Mouse (Mus musculus) heart, embryonic 11.5 days (tissue): ENCODE measurements around the gene Gipc3. TPM values are rescaled to one million over a fixed set of nuclear protein-coding genes. Genes with fewer than 3 reads are reported as not detected.

Experiments
- ATAC-seq: fragments of 200-750 bp; cut with Nextera tagmentation; replicated peaks from 2 replicates; pipeline ENCODE4 v1.8.0; 2017; ENCODE audit warnings: moderate library complexity; ENCODE audit not compliant: insufficient number of reproducible peaks, low FRiP score, low TSS enrichment
- H3K27ac ChIP-seq: fragments of 300-500 bp; sonication (generic); 2 replicates; pipeline ENCODE4 v1.5.1; 2014; ENCODE audit warnings: mild to moderate bottlenecking, low read depth, low read length
- H3K27me3 ChIP-seq: fragments of 300-500 bp; sonication (generic); 2 replicates; pipeline ENCODE4 v1.6.1; 2014; ENCODE audit warnings: mild to moderate bottlenecking, low read length, mixed read lengths; ENCODE audit not compliant: control insufficient read depth, insufficient read depth
- H3K36me3 ChIP-seq: fragments of 300-500 bp; sonication (generic); 2 replicates; pipeline ENCODE4 v1.6.1; 2014; ENCODE audit warnings: mild to moderate bottlenecking, low read length, moderate library complexity, mixed read lengths; ENCODE audit not compliant: control insufficient read depth, insufficient read depth
- H3K4me1 ChIP-seq: fragments of 300-500 bp; sonication (generic); 2 replicates; pipeline ENCODE4 v1.6.1; 2014; ENCODE audit warnings: low read length; ENCODE audit not compliant: control insufficient read depth, insufficient read depth
- H3K4me2 ChIP-seq: fragments of 300-500 bp; sonication (generic); 2 replicates; pipeline ENCODE4 v1.6.1; 2014; ENCODE audit warnings: mild to moderate bottlenecking, moderate library complexity
- H3K4me3 ChIP-seq: fragments of 300-500 bp; sonication (generic); 2 replicates; pipeline ENCODE4 v1.5.1; 2014; ENCODE audit warnings: low read depth, low read length
- H3K9ac ChIP-seq: fragments of 300-500 bp; sonication (generic); 2 replicates; pipeline ENCODE4 v1.6.1; 2014; ENCODE audit warnings: mild to moderate bottlenecking, low read depth, low read length, moderate library complexity
- H3K9me3 ChIP-seq: fragments of 300-500 bp; sonication (generic); replicated peaks from 2 replicates; pipeline ENCODE4 v1.6.1; 2016; ENCODE audit warnings: low read length; ENCODE audit not compliant: control insufficient read depth
- WGBS: fragments of 180-500 bp; shearing (Covaris S2); extraction: QIAGEN DNeasy Blood & Tissue Kit; methylation state at CpG from one replicate; pipeline ENCODE4 v1.1.7; 2014; ENCODE audit not compliant: insufficient replicate concordance; 5-methylcytosine and 5-hydroxymethylcytosine counted together
- polyA plus RNA-seq: library from polyadenylated mRNA; unstranded; fragments of >200 nt; fragmentation: Nextera tagmentation; extraction: Ambion mirVana; gene quantifications from 2 replicates; pipeline ENCODE4 v1.2.1, GENCODE M21; 2014

The Gipc3 gene
- polyA plus RNA-seq, 1 experiment from 2014 or later: not detected

DNA sequence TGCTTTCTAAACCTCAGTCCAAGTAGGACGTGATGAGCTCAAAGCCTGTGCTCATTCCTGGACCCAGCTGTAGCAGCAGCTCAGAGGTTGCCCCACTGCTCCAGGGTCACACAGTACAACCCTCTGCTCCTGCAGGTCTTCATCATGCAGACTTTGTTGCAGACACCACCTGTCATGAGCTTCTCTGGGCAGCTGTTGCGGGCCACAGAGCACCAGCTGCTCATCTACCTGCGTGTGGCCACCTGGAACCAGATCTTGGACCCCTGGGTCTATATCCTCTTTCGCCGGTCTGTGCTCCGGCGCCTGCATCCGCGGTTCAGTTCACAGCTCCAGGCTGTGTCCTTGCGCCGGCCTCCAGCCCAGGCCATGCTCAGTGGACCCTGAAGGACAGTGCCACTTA lies 8.7 kb downstream of the Gipc3 start:
- WGBS: 74% methylated on average over 11 of the region's 11 CpGs
- Histone ChIP-seq H3K9ac (no peak overlapping the region), H3K9me3 (no peaks in the 10 kb centered on the region), H3K27ac (no peak overlapping the region), H3K4me2 (no peak overlapping the region), H3K4me1 (peaks cover 36% of the 10 kb centered on the region), H3K4me3 (no peak overlapping the region), H3K27me3 (peaks cover 17% of the 10 kb centered on the region), H3K36me3 (no peaks in the 10 kb centered on the region; the same call in 1 of the 2 replicates)
- no peak for ATAC-seq

DNA sequence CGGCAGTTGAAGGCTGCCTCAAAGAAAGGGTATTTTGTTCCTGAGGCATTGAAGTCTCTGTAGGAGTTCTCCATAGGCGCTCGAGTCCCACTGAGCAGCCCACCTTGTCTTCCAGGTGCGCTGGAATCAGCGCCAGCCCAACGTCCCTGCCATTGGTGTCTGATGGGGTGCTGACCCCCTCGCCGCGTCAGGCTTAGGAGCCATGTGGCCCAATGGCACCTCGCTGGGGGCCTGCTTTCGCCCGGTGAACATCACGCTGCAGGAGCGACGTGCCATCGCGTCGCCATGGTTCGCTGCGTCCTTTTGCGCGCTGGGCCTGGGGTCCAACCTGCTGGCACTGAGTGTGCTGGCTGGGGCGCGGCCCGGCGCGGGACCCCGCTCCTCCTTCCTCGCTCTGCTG lies 10.8 kb downstream of the Gipc3 start:
- Histone ChIP-seq H3K4me3 (peak overlapping the region; percentile 22), H3K4me1 (peaks cover 49% of the 10 kb centered on the region), H3K4me2 (peak overlapping the region; percentile 57), H3K9ac (peak overlapping the region; percentile 67), H3K27ac (no peak overlapping the region), H3K9me3 (no peaks in the 10 kb centered on the region), H3K36me3 (no peaks in the 10 kb centered on the region; the same call in 1 of the 2 replicates), H3K27me3 (peaks cover 3% of the 10 kb centered on the region)
- no peak for ATAC-seq
- 18% methylated on average over 29 of the region's 29 CpGs for WGBS

DNA sequence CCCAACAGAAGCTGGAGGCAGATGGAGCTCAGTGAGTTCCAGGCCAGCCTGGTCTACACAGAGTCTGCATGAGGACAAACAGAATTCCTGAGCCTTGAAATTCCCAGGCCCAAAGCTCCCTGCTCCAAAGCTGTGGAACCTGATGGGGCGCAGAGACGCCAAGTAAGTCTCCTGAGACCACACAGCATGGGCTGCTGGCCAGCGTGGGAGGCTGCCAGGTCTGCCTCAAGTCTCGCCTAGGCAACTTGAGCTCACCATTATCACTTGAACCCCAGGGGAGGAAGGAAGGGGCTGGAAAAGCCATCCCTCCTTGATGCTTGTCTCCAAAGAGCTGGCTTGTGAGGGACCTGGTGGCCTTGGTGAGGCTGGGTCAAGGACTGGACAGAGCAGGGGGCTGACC lies 13.1 kb downstream of the Gipc3 start:
- Histone ChIP-seq H3K27me3 (peaks cover 3% of the 10 kb centered on the region), H3K9ac (peak overlapping the region; percentile 31; the same call in 1 of the 2 replicates), H3K4me3 (no peak overlapping the region), H3K9me3 (no peaks in the 10 kb centered on the region), H3K4me2 (peak overlapping the region; percentile 59), H3K27ac (peak overlapping the region; percentile 90), H3K4me1 (peaks cover 50% of the 10 kb centered on the region), H3K36me3 (peaks cover 20% of the 10 kb centered on the region)
- WGBS: 58% methylated on average over 4 of the region's 4 CpGs
- no peak for ATAC-seq

DNA sequence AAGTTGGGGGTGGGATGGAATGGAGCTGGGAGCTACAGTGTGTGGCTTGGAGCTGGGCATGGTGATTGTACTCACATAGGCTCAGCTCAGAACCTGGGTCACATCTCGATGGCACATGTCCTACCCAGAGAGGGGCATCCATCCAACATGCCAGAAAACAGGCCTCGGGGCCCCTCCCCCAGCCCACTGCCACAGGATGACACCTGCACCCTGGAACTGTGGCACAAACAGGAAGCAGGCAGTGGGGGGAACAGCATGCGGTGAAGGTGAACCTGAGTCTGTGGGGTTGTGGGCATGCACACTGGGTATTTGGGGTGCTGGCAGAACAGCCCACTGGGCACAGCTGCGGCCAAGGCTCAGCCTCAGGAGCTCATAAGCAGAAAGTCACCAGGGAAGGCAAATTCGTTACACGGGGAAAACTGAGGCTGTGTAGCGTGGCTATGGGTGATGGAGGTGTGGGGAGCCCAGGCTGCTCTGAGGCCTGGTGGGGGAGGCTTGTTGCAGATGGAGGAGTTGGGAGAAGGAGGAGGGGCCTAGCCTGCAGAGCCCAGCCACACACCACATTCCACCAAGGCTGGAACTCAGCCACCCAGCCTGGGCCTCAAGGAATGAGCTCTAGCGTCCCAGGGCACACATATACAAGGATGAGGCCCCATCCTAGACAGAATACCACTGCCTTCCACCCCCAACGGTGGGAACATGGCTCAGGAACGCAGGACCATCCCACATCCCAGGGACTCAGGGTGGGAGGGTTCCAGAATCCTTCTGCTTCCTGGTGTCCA lies 13.7 kb downstream of the Gipc3 start:
- peak; percentile 47 for ATAC-seq
- peak overlapping the region; percentile 54; the same call in 1 of the 2 replicates for H3K9ac ChIP-seq
- H3K4me3 ChIP-seq: peak overlapping the region; percentile 26; the same call in 1 of the 2 replicates
- peak overlapping the region; percentile 90 for H3K27ac ChIP-seq
- peak overlapping the region; percentile 59 for H3K4me2 ChIP-seq
- no peaks in the 10 kb centered on the region for H3K9me3 ChIP-seq
- H3K4me1 ChIP-seq: peaks cover 50% of the 10 kb centered on the region
- peaks cover 3% of the 10 kb centered on the region for H3K27me3 ChIP-seq
- WGBS: 58% methylated on average over 10 of the region's 10 CpGs
- H3K36me3 ChIP-seq: peaks cover 26% of the 10 kb centered on the region

DNA sequence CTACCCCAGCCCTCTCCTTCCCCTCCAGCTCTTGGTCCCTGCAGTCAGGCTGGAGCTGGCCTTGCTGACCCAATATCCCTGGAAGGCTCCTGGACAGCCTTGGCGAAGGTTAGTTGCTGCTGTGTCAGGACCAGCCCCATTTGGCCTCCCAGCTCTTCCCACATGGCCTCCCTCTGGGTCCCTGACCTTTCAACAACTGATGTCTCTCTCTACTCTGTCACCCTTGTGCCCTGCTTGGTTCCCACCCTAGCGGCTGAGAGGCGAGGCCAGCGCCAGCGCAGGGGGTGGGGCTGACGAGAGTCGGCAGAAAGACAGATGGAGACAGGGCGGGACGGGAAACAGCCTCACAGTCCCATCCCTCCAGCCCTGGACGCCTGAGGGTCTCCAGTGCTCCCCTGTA lies 14.7 kb downstream of the Gipc3 start, which contains the start of gene Tbxa2r:
Tbxa2r (plus strand) TSS at position 346 of the 400 bp plus-strand sequence.
- peak; percentile 44 for ATAC-seq
- Histone ChIP-seq H3K9me3 (no peaks in the 10 kb centered on the region), H3K4me1 (peaks cover 50% of the 10 kb centered on the region), H3K27ac (peak within 1 kb of the TSS; percentile 90), H3K36me3 (peaks cover 36% of the 10 kb centered on the region), H3K9ac (peak within 1 kb of the TSS; percentile 54), H3K4me2 (peak within 1 kb of the TSS; percentile 59), H3K4me3 (peak within 1 kb of the TSS; percentile 26; the same call in 1 of the 2 replicates), H3K27me3 (peaks cover 3% of the 10 kb centered on the region)
- WGBS: 3% methylated on average over 10 of the region's 10 CpGs

DNA sequence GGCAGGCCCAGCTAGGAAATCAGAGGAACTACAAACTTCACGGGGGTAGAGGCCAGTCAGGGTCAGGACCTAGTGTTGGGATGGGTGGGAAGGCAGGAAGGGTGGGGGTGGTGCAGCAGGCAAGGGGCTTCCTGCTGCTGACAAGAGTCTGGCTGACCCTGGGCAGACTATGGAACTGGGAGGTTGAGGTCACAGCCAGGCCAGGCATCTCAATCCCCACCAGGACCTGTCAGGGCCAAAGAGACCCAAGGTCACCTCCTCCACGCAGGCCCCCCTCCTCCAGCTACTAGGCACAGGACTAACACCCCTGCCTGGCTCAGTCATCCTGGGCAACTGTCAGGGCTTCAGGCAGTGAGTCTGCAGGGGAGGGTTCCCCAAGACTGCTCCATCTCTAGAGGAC lies 15.1 kb downstream of the Gipc3 start:
- H3K9me3 ChIP-seq: no peaks in the 10 kb centered on the region
- H3K4me2 ChIP-seq: peak overlapping the region; percentile 59
- peak; percentile 4; the same call in 1 of the 2 replicates for ATAC-seq
- H3K9ac ChIP-seq: peak overlapping the region; percentile 54
- H3K4me1 ChIP-seq: peaks cover 50% of the 10 kb centered on the region
- 12% methylated on average over 2 of the region's 2 CpGs for WGBS
- H3K27ac ChIP-seq: peak overlapping the region; percentile 90
- no peak overlapping the region for H3K4me3 ChIP-seq
- H3K27me3 ChIP-seq: peaks cover 3% of the 10 kb centered on the region
- H3K36me3 ChIP-seq: peaks cover 41% of the 10 kb centered on the region

DNA sequence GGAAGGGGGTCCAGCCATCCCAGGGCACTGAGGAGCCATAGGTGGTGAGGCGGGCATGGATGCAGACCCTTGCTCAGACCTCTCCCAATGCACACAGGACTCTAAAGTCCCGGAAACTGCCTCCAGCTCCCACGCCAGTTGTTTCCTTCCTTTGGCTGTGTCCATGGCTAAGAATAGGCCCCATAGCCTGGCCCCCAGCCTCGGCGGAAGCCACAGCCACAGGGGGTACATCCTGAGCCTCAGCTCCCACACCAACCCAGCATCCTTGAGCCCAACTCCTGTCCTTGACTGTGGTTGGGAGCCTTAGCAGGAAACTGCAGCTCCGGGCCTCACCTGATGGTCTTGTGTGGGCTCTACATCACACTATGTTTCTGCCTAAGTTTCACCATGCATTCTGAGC lies 16.2 kb downstream of the Gipc3 start:
- Histone ChIP-seq H3K9ac (no peak overlapping the region), H3K4me1 (peaks cover 52% of the 10 kb centered on the region), H3K27me3 (no peaks in the 10 kb centered on the region; the same call in 1 of the 2 replicates), H3K4me3 (no peak overlapping the region), H3K4me2 (no peak overlapping the region; the same call in 1 of the 2 replicates), H3K27ac (peak overlapping the region; percentile 68), H3K9me3 (no peaks in the 10 kb centered on the region), H3K36me3 (peaks cover 46% of the 10 kb centered on the region)
- no peak for ATAC-seq
- WGBS: 62% methylated on average over 6 of the region's 6 CpGs

DNA sequence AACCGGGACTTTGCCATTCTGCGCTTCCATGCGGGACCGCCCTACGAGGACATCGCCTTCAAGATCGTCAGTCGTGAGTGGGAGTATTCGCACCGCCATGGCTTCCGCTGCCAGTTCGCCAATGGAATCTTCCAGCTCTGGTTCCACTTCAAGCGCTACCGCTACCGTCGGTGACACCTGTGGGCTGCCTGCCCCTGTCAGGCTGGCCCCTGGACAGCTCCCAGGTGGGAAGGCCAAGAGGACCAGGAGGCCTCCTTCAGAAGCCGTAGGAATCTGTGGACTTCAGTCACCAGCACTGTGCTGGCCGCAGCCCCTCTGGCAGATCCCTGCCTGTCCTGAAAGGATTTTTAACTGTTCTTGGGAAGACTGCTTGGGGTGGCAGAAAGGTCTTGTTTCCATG lies 17.3 kb downstream of the Gipc3 start:
- Histone ChIP-seq H3K36me3 (peaks cover 46% of the 10 kb centered on the region), H3K4me3 (no peak overlapping the region), H3K4me1 (peaks cover 52% of the 10 kb centered on the region), H3K9me3 (no peaks in the 10 kb centered on the region), H3K27ac (no peak overlapping the region), H3K9ac (no peak overlapping the region), H3K27me3 (no peaks in the 10 kb centered on the region), H3K4me2 (no peak overlapping the region)
- 91% methylated on average over 18 of the region's 18 CpGs for WGBS
- ATAC-seq: no peak
